Mouse (Mus musculus): ENCODE data around the gene Ces5a.
"Not testable (repeated sequence)": the region's sequence is repeated elsewhere in the genome, so short reads cannot be mapped to it uniquely, and the experiment has no call there.

Gene Ces5a

GRCm38 (mm10) chr8:93535730-93536129, at the start of gene Ces5a:
Gene Ces5a, minus strand, starts transcription at chr8:93535830.
- no peak for DNase-seq (ENCODE audit: low spot score)

DNA sequence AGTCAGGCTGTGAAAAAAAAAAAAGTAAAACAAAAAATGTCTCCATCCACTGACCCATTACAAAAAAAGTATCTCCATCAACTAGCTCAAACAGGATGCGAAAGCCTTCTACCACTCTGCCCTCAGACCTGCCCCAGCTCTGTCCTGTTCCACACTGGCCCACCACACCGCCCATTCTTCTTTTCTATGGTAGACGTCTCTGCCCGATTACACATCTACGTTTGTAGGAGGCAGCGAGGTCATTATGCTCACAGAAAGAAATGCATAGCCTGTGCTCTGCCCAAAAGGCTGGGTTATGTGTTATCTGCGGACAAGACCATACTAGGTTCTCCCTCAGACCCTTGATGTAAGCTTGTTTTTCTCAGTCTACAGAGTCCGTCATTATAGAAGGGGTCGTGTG, 37.2 kb upstream of the Ces5a start:
- DNase-seq (ENCODE audit: low spot score) = no peak

GRCm38 (mm10) chr8:93572095-93572501, 36.5 kb upstream of the Ces5a start:
- no peak for DNase-seq (ENCODE audit: low spot score)

- DNase-seq (ENCODE audit: low spot score) = no peak
Measured at GRCm38 (mm10) chr8:93571369-93571985, 35.8 kb upstream of the Ces5a start.

DNA sequence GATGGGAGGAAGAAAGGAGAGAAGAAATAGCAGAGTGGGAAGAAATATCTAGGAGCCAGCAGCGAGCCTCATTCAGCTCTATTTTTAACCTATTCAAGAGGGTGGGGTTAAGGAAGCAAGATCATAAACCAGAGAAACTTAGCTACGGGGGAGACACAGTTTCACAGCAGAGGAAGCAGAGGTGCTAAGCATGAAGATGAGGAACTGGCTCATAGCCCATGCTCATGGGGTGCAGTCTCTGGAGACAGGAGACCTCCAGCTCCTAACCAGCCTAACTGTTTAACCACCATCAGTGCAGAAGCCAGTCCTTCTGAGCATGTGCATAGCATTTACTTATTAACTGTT, 34.5 kb upstream of the Ces5a start:
- DNase-seq (ENCODE audit: low spot score) = no peak

DNA sequence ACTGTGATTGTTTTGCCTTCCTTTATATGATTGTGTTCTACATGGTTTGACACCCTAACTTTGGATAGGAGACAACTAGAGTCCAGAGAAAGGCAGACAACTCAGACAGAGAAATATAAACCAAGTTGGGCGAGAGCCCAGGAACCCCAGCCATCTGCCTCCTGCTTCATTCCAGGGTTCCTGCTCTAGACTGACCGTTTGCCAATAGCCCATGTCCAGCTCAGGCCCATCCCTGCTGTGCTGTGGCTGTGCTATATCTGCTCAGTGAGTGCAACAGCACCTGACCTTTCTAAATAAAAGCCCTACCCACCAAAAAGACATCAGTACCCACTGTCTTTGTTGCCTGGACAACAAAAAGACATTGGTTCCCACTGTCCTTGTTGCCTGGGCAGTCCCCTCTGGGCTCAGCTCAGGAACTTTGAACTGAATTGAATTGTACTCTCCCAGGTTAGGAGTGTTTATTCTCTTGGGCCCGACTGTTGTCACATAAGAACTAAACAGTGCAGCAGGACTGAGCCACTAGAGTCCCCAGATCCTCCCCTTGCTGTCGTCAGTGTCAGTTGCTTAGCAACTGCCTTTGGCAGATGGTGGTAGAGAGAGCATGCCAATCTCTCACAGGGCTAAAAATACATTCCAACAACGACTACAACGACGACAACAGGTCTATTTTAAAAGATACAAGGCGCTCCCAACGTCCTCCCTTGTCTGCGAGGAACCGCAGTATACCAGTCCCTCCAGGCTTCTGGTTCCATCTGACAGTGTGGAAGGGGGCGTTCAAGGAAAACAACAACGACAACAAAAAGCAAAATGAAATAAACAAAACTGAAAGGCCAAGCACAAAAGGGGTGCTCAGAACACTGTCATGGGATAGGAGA, 33.9 kb upstream of the Ces5a start:
- no peak for DNase-seq (ENCODE audit: low spot score)

GRCm38 (mm10) chr8:93568666-93569065, 33.0 kb upstream of the Ces5a start:
- no peak for DNase-seq (ENCODE audit: low spot score)

DNA sequence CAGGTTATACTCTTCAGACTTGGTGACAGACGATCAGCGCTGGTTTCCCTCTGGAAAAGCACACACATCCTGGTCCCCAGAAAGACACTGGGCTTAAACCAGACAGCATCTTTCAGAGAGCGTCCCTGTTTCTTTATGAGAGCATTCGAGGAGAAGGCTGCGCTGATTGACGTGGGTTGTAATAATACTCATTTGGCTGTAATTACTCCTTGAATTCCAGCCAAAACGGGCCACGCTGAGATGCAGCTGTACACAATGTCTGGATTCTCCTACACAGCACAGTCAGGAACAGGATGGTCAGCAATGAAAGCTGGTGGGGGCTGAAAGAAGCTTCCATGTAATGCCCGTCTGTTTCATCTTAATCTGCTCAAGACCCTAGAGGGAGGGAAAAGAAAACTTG, 31.5 kb upstream of the Ces5a start:
- DNase-seq (ENCODE audit: low spot score) = no peak

DNA sequence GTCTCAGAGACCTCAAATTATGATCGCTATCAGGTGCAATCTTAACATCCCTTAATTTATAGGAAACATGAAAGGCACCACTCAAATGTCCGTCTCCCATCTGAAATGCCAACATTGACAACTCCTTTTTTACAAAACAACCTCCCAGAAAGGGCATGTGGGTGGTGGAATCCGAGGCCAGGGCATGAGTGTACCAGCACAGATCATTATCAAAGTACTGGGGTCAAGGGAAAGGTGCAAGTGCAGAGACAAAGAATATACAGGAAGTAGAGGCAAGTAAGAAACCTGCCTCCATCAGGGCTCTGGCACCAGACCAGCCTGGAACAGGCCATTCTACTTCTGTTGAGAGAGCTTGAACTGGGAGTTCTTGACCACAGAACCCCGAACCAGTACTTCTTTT, 29.0 kb upstream of the Ces5a start:
- no peak for DNase-seq (ENCODE audit: low spot score)

DNA sequence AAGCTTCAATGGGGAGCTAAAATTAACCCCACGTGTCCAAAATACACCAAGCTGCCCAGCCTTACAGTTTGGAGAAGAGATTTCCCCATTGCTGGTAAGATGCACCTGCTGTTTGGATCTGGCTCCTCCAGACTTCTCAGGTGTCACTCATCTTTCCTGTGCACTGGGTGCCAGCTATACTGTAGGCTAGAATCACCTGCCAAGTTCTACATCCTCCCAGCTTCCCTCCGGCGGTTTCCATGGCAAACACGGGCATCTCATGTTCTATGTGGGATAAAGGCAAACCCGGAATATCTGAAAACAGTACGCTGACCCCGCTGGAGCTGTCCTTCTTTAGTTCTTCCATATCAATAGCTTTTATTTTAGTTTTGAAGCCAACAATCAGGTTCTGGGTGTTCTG, 27.9 kb upstream of the Ces5a start:
- DNase-seq (ENCODE audit: low spot score) = no peak

DNA sequence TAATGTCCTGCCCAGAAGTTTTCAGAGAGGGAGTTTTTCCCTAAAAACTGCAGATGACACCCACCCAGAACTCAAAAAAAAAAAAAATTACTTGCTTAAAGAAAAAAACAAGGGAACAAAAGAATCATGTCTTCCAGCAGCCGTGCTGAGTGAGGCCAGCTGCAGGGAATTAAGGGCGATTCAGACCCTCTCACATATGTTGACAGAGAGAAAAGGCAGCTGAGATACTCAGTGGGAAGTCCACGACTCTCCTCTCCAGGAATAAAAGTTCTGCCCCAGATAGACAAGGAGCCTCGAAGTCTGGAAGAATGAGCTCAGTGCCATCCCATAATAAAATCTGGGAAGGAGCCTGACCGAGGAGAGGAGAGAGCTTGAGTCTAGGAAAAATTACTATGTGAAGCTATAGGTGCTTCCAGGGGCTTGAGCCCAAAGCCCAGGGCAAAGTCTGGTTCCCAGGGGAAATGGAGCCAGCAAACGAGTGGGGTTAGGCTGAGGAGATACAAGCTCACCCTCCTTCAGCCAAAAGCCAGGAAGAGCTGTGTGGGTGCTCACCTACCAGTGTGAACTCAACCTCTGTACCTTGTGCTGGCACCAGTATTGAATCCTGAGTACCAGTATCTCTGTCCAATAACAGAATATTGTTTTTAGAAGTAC, 27.1 kb upstream of the Ces5a start:
- no peak for DNase-seq (ENCODE audit: low spot score)

GRCm38 (mm10) chr8:93561271-93561670, 25.6 kb upstream of the Ces5a start:
- DNase-seq (ENCODE audit: low spot score) = no peak

DNA sequence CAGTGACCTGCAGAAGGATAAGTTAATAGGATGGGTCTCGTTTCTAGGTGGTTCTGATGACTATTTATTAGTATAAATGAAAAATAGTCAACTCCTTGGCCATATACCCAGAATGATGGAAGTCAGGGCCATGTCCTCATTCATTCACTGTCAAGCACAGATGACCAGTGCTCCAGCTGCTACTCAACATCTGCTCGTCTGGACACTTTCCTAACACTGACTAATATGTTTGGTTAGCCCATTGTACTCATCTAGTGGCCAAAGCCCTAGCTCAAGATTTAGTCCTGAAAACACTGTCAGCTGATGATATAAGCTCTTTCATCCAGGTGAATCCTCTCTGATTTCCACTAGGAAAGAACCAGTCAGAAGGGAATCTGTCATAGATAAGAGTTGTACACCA, 24.1 kb upstream of the Ces5a start:
- no peak for DNase-seq (ENCODE audit: low spot score)

GRCm38 (mm10) chr8:93502634-93503033, 33.0 kb downstream of the Ces5a start:
- no peak for DNase-seq (ENCODE audit: low spot score)

- no peak for DNase-seq (ENCODE audit: low spot score)
Measured at GRCm38 (mm10) chr8:93499437-93499836, 36.2 kb downstream of the Ces5a start.

- no peak for DNase-seq (ENCODE audit: low spot score)
Measured at GRCm38 (mm10) chr8:93495330-93495729, 40.3 kb downstream of the Ces5a start.

DNA sequence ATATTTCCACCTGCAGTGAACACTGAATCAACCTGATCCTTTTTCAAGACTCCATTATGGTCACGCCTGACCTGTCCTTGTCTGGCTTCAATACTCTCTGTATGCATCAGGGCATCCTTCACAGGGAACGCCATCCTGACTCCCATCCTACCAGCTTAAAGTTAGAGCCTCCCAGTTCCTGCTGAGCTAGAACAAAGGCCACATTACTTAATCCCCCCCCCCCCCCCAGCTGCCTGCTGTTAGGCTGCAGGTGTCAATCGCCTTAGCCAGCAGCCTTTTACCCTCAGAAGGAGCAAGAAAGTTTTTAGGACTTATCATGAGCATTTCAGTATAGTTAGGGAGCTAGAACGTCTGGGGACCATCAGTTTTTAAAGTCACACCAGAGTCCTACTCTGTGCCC, 46.9 kb downstream of the Ces5a start:
- no peak for DNase-seq (ENCODE audit: low spot score)

DNA sequence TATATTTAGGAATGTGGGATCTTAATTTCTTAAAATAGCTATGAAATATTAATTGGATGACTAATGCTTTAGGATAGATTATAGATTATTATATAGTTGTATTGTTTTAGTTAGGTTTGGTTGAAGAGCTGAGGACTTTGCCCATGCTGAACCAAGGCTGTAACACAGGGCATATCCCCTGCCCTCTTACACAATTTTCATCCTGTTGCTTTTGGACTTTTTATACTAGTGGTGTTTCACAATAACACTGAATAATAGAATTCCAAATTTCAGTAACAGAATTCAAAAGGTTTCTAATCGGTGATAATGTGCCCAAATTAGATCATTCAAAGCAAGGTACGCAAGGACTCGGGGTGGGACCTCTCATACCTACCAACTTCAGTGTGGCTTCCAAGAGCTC, 57.4 kb downstream of the Ces5a start:
- DNase-seq (ENCODE audit: low spot score) = no peak

DNA sequence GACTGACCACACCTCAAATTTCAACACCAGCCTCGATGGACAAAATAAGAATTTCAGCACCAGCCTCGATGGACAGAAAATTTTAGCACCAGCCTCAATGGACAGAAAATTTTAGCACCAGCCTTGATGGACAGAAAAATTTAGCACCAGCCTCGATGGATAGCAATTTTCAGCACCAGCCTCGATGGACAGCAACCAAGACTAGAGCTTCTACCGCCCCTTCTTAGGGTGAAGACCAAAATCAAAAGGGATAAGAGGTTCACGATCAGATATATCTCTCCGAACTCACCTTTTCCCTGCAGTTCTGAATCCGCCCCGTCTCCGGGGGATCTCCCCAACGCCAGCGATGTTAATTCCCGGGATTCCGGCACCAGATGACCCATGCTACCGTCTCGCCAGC, 65.9 kb downstream of the Ces5a start:
- not testable (repeated sequence) for DNase-seq (ENCODE audit: low spot score)

DNA sequence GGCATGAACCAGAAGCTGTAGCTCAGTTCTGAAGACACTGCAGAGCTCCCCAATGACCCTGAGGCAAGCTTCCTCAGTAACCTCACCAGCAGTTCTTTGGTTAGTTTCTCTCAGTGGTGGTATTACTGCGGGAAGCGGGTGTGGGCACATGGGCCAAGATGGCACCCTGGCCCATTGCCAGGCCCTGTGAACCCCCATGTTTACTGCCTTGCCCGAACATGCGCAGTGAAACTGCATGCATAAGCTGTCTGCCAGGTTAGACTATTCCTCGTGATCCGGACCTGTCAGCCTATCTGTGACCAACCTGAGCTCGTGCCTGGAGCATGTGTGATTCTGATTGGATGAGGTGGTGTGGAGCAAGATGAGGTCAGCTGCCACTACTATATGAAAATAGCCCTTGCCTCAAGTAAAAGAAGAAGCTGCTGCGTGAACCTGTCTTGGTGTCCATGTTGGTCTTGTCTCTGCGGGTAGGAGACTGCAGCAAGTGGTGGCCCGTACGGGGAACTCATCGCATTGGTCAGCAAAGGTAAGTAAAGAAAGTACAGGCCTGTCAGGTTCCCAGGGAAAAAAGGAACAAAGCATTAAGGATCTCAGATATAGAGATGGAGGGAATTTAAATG, 81.3 kb downstream of the Ces5a start:
- DNase-seq (ENCODE audit: low spot score) = no peak
